In the genomic region with DNA sequence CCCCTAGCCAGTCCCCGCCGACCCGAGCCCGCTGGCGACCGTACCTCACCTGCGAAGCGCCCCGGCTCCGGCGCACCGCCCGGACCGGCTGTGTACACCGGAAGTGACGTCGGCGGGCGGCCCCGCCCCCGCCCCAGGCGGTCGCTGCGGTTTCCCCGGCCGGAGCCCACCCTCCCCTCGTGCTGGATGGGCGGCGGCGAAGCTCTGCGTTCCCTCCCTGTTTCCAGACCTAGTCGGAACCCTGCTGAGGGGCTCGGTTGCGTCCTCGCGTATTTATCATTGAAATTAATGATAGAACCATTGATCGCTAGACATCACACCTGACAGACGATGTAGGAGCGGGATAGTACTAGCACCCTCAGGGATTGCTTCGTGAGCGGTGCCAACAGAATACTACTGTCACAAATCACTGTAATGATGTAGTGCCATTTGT, we compare ENCODE assay signal across 8 mouse cellular contexts. TPM values are rescaled to one million over a fixed set of nuclear protein-coding genes. Genes with fewer than 3 reads are reported as not detected.
DNase-seq lines count a peak whose midpoint lies in the region; ATAC-seq and TF ChIP-seq lines count a peak whose summit lies in the region.

A gene (minus strand): TSS at position 109 of the 433 bp plus-strand sequence.

- peak; percentile 90 for DNase-seq in G1E (ENCODE audit: low spot score)
- peak; percentile 81 to 93 for DNase-seq in cerebellum, adult 18-20 months
- DNase-seq in forelimb bud, embryonic 11.5 days (ENCODE audit: low read depth, low spot score), result peak; percentile 80
- peak; percentile 36 for DNase-seq in layer of hippocampus, adult 9-10 months (ENCODE audit: low spot score)
- DNase-seq in ovary, postnatal 10 days (ENCODE audit: low spot score), result peak; percentile 76
- DNase-seq in thymus, postnatal 10 days (ENCODE audit: low spot score in 2 of 2), result peak; percentile 76 to 84

- peaks cover 15% of the 10 kb centered on the region for H3K4me1 ChIP-seq in G1E (ENCODE audit: insufficient read depth, low read depth, low read length)
- H3K4me1 ChIP-seq in lung, embryonic 16.5 days (replicated peaks; ENCODE audit: control insufficient read depth, insufficient read depth, low read length), result peaks cover 25% of the 10 kb centered on the region

- 0% methylated on average over 37 of the region's 41 CpGs for WGBS in lung, embryonic 16.5 days

- no peak for TF ChIP-seq CTCF in G1E (IDR thresholded peaks at IDR 0.05; ENCODE audit: low read depth, low read length)

- peak within 1 kb of the TSS; percentile 95 for H3K27ac ChIP-seq in lung, embryonic 16.5 days (ENCODE audit: low read length)

- H3K4me2 ChIP-seq in lung, embryonic 16.5 days (ENCODE audit: low read depth, low read length), result peak within 1 kb of the TSS; percentile 81

- H3K4me3 ChIP-seq in G1E (ENCODE audit: low read depth, low read length), result peak within 1 kb of the TSS; percentile 94
- peak within 1 kb of the TSS; percentile 90 for H3K4me3 ChIP-seq in lung, embryonic 16.5 days (ENCODE audit: low read length)

- peak within 1 kb of the TSS; percentile 91 for H3K9ac ChIP-seq in lung, embryonic 16.5 days (ENCODE audit: low read length)

- H3K27me3 ChIP-seq in G1E (ENCODE audit: insufficient read depth, low read length), result peaks cover 11% of the 10 kb centered on the region
- no peaks in the 10 kb centered on the region for H3K27me3 ChIP-seq in lung, embryonic 16.5 days (ENCODE audit: control insufficient read depth, insufficient read depth, low read depth, low read length)

- H3K36me3 ChIP-seq in G1E (replicated peaks), result peaks cover 7% of the 10 kb centered on the region
- H3K36me3 ChIP-seq in lung, embryonic 16.5 days (ENCODE audit: control insufficient read depth, insufficient read depth, low read length), result no peaks in the 10 kb centered on the region

- peak; percentile 43 for ATAC-seq in G1E (ENCODE audit: extremely low read depth, insufficient number of reproducible peaks, low FRiP score, poor library complexity, severe bottlenecking)
- ATAC-seq in hematopoietic stem cell, adult 5-6 weeks (replicated peaks in 1 of 2; ENCODE audit: insufficient read depth in 1 of 2, low FRiP score in 2 of 2, low TSS enrichment in 1 of 2, low read depth in 1 of 2, poor library complexity in 2 of 2, severe bottlenecking in 2 of 2), result peak; percentile 74 to 92
- peak; percentile 92 for ATAC-seq in lung, embryonic 16.5 days (ENCODE audit: low read depth)

- H3K9me3 ChIP-seq in G1E (replicated peaks), result no peaks in the 10 kb centered on the region
- H3K9me3 ChIP-seq in lung, embryonic 16.5 days (ENCODE audit: control insufficient read depth, low read length), result no peaks in the 10 kb centered on the region

RNA-seq across cellular contexts. Expression of the gene that starts here (rescaled TPM):
- 39.3 and 45.7 TPM in 2 replicates for total RNA-seq in G1E (2014; fragmentation: Nextera tagmentation)
- 24.5 and 25.5 TPM in 2 replicates for total RNA-seq in G1E (2017)
- polyA plus RNA-seq in G1E (2012), result 17.9 and 23.5 TPM in 2 replicates
- total RNA-seq in hematopoietic stem cell, adult 5-6 weeks (2017), result 24.9 and 28.0 TPM in 2 replicates
- 57.6 and 63.8 TPM in 2 replicates for polyA plus RNA-seq in lung, embryonic 16.5 days (2015; fragmentation: Nextera tagmentation; extraction: Ambion mirVana)

Comparison
In these comparisons a context has a peak if more than half of its experiments do, and no peak if none do; other contexts are left out.
1. Peak in every context shown above with its lines: DNase-seq, ATAC-seq, H3K4me3 ChIP-seq and H3K27ac ChIP-seq.
2. DNase-seq: peak in every context shown above with its lines; median percentile 90 in G1E; 87 in cerebellum, adult 18-20 months; 80 in forelimb bud, embryonic 11.5 days; 80 in thymus, postnatal 10 days; 76 in ovary, postnatal 10 days; 36 in layer of hippocampus, adult 9-10 months.